Mouse (Mus musculus) T-helper 2 cell (primary cell): Measurements from ENCODE around the gene 9330182L06Rik.

Experiments used
- in situ Hi-C: fragments of 300-600 bp; cut with MboI, MseI; formaldehyde crosslinking; loops from one replicate; pipeline ENCODE4 v1.15.1; 2025; ENCODE audit warnings: high pct_unique_total_duplicates

The 9330182L06Rik gene

GRCm38 (mm10) chr5:9361982-9362661 is 96.2 kb downstream of the 9330182L06Rik start:
- in situ Hi-C loops, result no loop called here

- in situ Hi-C loops, result no loop called here
Observed at GRCm38 (mm10) chr5:9364937-9365336, 99.0 kb downstream of the 9330182L06Rik start.

GRCm38 (mm10) chr5:9367920-9368692 is 102.2 kb downstream of the 9330182L06Rik start:
- in situ Hi-C loops, result no loop called here

GRCm38 (mm10) chr5:9371127-9371526 is 105.2 kb downstream of the 9330182L06Rik start:
- in situ Hi-C loops, result no loop called here

- in situ Hi-C loops, result no loop called here
Observed at GRCm38 (mm10) chr5:9373341-9373740, 107.4 kb downstream of the 9330182L06Rik start.

GRCm38 (mm10) chr5:9389968-9390367 is 124.0 kb downstream of the 9330182L06Rik start:
- in situ Hi-C loops, result no loop called here

GRCm38 (mm10) chr5:9391858-9392393 is 126.0 kb downstream of the 9330182L06Rik start:
- in situ Hi-C loops, result no loop called here

- in situ Hi-C loops, result no loop called here
Observed at GRCm38 (mm10) chr5:9417098-9417497, 151.2 kb downstream of the 9330182L06Rik start.

GRCm38 (mm10) chr5:9417802-9418201 is 151.9 kb downstream of the 9330182L06Rik start:
- in situ Hi-C loops, result no loop called here

- in situ Hi-C loops, result loop anchor here (10.0 kb wide), 3 partner anchors 245 to 475 kb away; no protein-coding TSS in a partner anchor
Observed at GRCm38 (mm10) chr5:9419964-9420363, 154.0 kb downstream of the 9330182L06Rik start.

- in situ Hi-C loops, result loop anchor here (10.0 kb wide), 3 partner anchors 250 to 480 kb away; no protein-coding TSS in a partner anchor
Observed at GRCm38 (mm10) chr5:9424464-9424863, 158.5 kb downstream of the 9330182L06Rik start.

- in situ Hi-C loops, result loop anchor here (10.0 kb wide), 3 partner anchors 252 to 482 kb away; no protein-coding TSS in a partner anchor
Observed at GRCm38 (mm10) chr5:9427165-9427564, 161.2 kb downstream of the 9330182L06Rik start.

GRCm38 (mm10) chr5:9427581-9428241 is 161.8 kb downstream of the 9330182L06Rik start:
- in situ Hi-C loops, result loop anchor here (10.0 kb wide), 3 partner anchors 253 to 483 kb away; no protein-coding TSS in a partner anchor

- in situ Hi-C loops, result loop anchor here (10.0 kb wide), 3 partner anchors 254 to 484 kb away; no protein-coding TSS in a partner anchor
Observed at GRCm38 (mm10) chr5:9428728-9429127, 162.8 kb downstream of the 9330182L06Rik start.

- in situ Hi-C loops, result no loop called here
Observed at GRCm38 (mm10) chr5:9446146-9446545, 180.2 kb downstream of the 9330182L06Rik start.

- in situ Hi-C loops, result no loop called here
Observed at GRCm38 (mm10) chr5:9448931-9449330, 183.0 kb downstream of the 9330182L06Rik start.

GRCm38 (mm10) chr5:9449570-9449969 is 183.7 kb downstream of the 9330182L06Rik start:
- in situ Hi-C loops, result no loop called here

- in situ Hi-C loops, result no loop called here
Observed at GRCm38 (mm10) chr5:9453298-9453697, 187.4 kb downstream of the 9330182L06Rik start.

GRCm38 (mm10) chr5:9477587-9477986 is 211.7 kb downstream of the 9330182L06Rik start:
- in situ Hi-C loops, result no loop called here

GRCm38 (mm10) chr5:9495456-9495855 is 229.5 kb downstream of the 9330182L06Rik start:
- in situ Hi-C loops, result no loop called here

- in situ Hi-C loops, result no loop called here
Observed at GRCm38 (mm10) chr5:9497235-9497634, 231.3 kb downstream of the 9330182L06Rik start.

GRCm38 (mm10) chr5:9511027-9511426 is 245.1 kb downstream of the 9330182L06Rik start:
- in situ Hi-C loops, result no loop called here
